ENCODE assay signal across 22 mouse cellular contexts in genomic region chr4:109671941-109672340, GRCm38 (mm10).
"Had no signal": no experiment of that assay in that cellular context is flagged by ENCODE, and none has a peak within 500 bp of the region (broad histone marks: within the 10 kb centered on the region; RNA-seq: fewer than 3 reads in every experiment).

No protein-coding gene starts in this region.

- H3K4me3 ChIP-seq: gastrocnemius, adult 2 months; heart, adult 2 months; heart, embryonic 13.5 days; heart, embryonic 15.5 days; hindbrain, embryonic 13.5 days; intestine, embryonic 15.5 days; layer of hippocampus, adult 2 months; limb, embryonic 13.5 days; limb, embryonic 15.5 days had no signal

- H3K9me3 ChIP-seq: heart, embryonic 13.5 days; heart, embryonic 15.5 days; hindbrain, embryonic 13.5 days; intestine, embryonic 15.5 days; limb, embryonic 13.5 days; limb, embryonic 15.5 days had no signal

- H3K9ac ChIP-seq: heart, embryonic 13.5 days; heart, embryonic 15.5 days; hindbrain, embryonic 13.5 days; intestine, embryonic 15.5 days; limb, embryonic 13.5 days; limb, embryonic 15.5 days; liver, embryonic 14.5 days had no signal

- DNase-seq: gastrocnemius, adult 2 months; gastrocnemius, postnatal 10 days; gastrocnemius, postnatal 25 days; heart, adult 2 months; heart, postnatal 14 days; heart, postnatal 36 days; kidney, adult 18-20 months; kidney, adult 8-10 months; kidney, postnatal 10 days; kidney, postnatal 25 days; kidney, postnatal 4 days; layer of hippocampus, adult 9-11 months; layer of hippocampus, postnatal 36 days; left cerebral cortex, postnatal 4 days had no signal

- H3K27me3 ChIP-seq: heart, embryonic 13.5 days; heart, embryonic 15.5 days; intestine, embryonic 15.5 days; limb, embryonic 13.5 days; limb, embryonic 15.5 days had no signal

- H3K27ac ChIP-seq: gastrocnemius, adult 2 months; heart, adult 2 months; heart, embryonic 13.5 days; heart, embryonic 15.5 days; hindbrain, embryonic 13.5 days; intestine, embryonic 15.5 days; layer of hippocampus, adult 2 months; limb, embryonic 13.5 days; limb, embryonic 15.5 days; liver, embryonic 14.5 days had no signal

- H3K4me1 ChIP-seq: limb, embryonic 15.5 days had no signal

- H3K36me3 ChIP-seq: heart, embryonic 13.5 days; heart, embryonic 15.5 days; hindbrain, embryonic 13.5 days; intestine, embryonic 15.5 days; limb, embryonic 13.5 days; limb, embryonic 15.5 days had no signal
